Mouse (Mus musculus) gastrocnemius, postnatal 10 days (tissue): ENCODE results near the gene Slc29a1. TPM values are rescaled to one million over a fixed set of nuclear protein-coding genes. Genes with fewer than 3 reads are reported as not detected.

ENCODE experiments used
- DNase-seq: peaks from one replicate; pipeline ENCODE4 v3.0.0; 2021; ENCODE audit warnings: mixed read lengths
- total RNA-seq, 2 experiments: library from RNA; stranded (reverse); gene quantifications; 2 replicates each; pipeline ENCODE4 v1.2.3; 2021

Slc29a1 gene
- total RNA-seq, 2 experiments from 2014 or later: 97.4 to 114 TPM

GRCm38 (mm10) chr17:45612921-45613320, 13.5 kb upstream of the Slc29a1 start:
- no peak for DNase-seq

- DNase-seq: no peak
These were observed 12.6 kb upstream of the Slc29a1 start for GRCm38 (mm10) chr17:45612008-45612407.

- no peak for DNase-seq
These were observed 10.9 kb upstream of the Slc29a1 start for GRCm38 (mm10) chr17:45610144-45610866.

GRCm38 (mm10) chr17:45608396-45608795, 9.0 kb upstream of the Slc29a1 start:
- no peak for DNase-seq

GRCm38 (mm10) chr17:45606992-45607879, 7.8 kb upstream of the Slc29a1 start:
- no peak for DNase-seq

- DNase-seq: no peak
These were observed 3.6 kb upstream of the Slc29a1 start for GRCm38 (mm10) chr17:45602984-45603383.

- no peak for DNase-seq
These were observed 2.5 kb upstream of the Slc29a1 start, which contains the start of gene Mymx for GRCm38 (mm10) chr17:45601877-45602304. Gene Mymx (minus strand): TSS chr17:45602102.

GRCm38 (mm10) chr17:45601325-45601724, 1.9 kb upstream of the Slc29a1 start:
- no peak for DNase-seq

- DNase-seq: no peak
These were observed 861 bp upstream of the Slc29a1 start for GRCm38 (mm10) chr17:45600267-45600666.

GRCm38 (mm10) chr17:45598891-45599290, 515 bp downstream of the Slc29a1 start:
- DNase-seq: no peak

- DNase-seq: no peak
These were observed 1.0 kb downstream of the Slc29a1 start for GRCm38 (mm10) chr17:45598376-45598775.

- no peak for DNase-seq
These were observed 1.6 kb downstream of the Slc29a1 start for GRCm38 (mm10) chr17:45597787-45598186.

- DNase-seq: peak; percentile 79
These were observed 2.6 kb downstream of the Slc29a1 start for GRCm38 (mm10) chr17:45596631-45597396.

GRCm38 (mm10) chr17:45595736-45596390, 3.5 kb downstream of the Slc29a1 start:
- DNase-seq: no peak

GRCm38 (mm10) chr17:45594881-45595735, 4.3 kb downstream of the Slc29a1 start:
- peak; percentile 86 for DNase-seq

- no peak for DNase-seq
These were observed 5.2 kb downstream of the Slc29a1 start for GRCm38 (mm10) chr17:45594195-45594594.

GRCm38 (mm10) chr17:45593479-45593878, 5.9 kb downstream of the Slc29a1 start:
- DNase-seq: no peak

GRCm38 (mm10) chr17:45592606-45593431, 6.6 kb downstream of the Slc29a1 start:
- DNase-seq: no peak

- DNase-seq: peak; percentile 75
These were observed 7.5 kb downstream of the Slc29a1 start for GRCm38 (mm10) chr17:45591701-45592605.
